Mouse (Mus musculus): ENCODE data around the gene Olfr1423. TPM values are rescaled to one million over a fixed set of nuclear protein-coding genes. Genes with fewer than 3 reads are reported as not detected.

Olfr1423 gene
- total and polyA plus RNA-seq, 2 experiments from 2014 or later, result not detected

- H3K9me3 ChIP-seq (ENCODE audit: low read length), result no peaks in the 10 kb centered on the region
- WGBS, result 2% methylated on average over 24 of the region's 24 CpGs
- no peaks in the 10 kb centered on the region for H3K27me3 ChIP-seq (ENCODE audit: insufficient read depth, low read length)
- no peaks in the 10 kb centered on the region for H3K36me3 ChIP-seq (ENCODE audit: insufficient read depth, low read length)
- DNase-seq (ENCODE audit: low spot score) (peak; percentile 86), ATAC-seq (ENCODE audit: low FRiP score) (no peak)
- peak overlapping the region; percentile 82 for H3K27ac ChIP-seq (ENCODE audit: low read depth, low read length)
- 0 out of 2 replicates have a peak, but pooled peaks cover 1% of the 10 kb centered on the region for H3K4me1 ChIP-seq (ENCODE audit: insufficient read depth, low read length)
- H3K4me2 ChIP-seq (ENCODE audit: low read depth, low read length, poor library complexity, severe bottlenecking), result peak overlapping the region; percentile 68
- no peak for TF ChIP-seq CTCF (IDR thresholded peaks at IDR 0.05)
- H3K4me3 ChIP-seq (ENCODE audit: low read depth, low read length), result peak overlapping the region; percentile 59
- H3K9ac ChIP-seq (replicated peaks; ENCODE audit: low read length, poor library complexity, severe bottlenecking), result peak overlapping the region; percentile 71
Measured at GRCm38 (mm10) chr19:12009501-12010280, 31.4 kb downstream of the Olfr1423 start.

DNA sequence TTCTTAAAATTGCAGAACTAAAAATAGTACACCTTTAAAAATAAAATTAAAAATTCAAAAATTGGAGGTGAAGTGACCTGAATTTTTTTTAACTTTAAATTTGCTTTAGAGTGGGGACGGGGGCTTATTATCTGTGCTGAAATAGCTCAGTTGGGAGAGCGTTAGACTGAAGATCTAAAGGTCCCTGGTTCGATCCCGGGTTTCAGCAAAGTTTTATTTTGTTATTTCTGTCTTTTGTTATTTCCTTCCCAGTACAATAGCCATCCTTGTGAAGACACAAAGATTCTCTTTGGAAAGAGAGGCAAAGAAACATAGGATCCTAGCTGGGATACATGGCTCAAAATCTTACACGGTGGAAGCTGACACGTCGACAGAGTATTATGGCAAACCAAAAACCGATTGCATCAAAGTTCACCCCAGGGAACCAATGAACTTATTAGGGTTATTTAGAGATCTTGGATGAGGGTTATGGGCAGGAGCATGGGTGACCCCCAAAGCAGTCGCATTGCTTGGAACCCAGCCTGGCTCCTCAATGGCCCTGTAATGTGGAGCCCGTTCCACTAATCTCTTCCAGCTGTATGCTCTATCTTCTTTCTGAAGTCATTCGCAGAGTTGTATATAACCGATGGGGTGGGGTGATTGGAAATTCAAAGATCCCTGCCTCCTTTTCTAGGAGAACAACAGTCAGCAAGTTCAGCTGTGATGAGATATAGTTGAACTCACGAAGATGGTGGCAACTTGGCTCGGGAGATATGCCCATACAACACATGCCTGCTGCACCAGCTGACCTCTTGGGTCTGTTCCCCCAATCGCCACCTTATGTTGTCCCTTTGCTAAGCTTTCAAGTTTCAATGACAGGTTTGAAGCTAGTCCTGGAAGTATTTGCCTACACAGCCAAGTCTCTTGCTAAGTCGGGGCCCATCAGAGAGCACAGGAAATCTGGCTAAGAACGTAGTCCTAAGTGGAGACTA is 32.4 kb downstream of the Olfr1423 start:
- Histone ChIP-seq H3K4me1 (ENCODE audit: insufficient read depth, low read length) (0 out of 2 replicates have a peak, but pooled peaks cover 6% of the 10 kb centered on the region), H3K27ac (ENCODE audit: low read depth, low read length) (0 out of 2 replicates have a peak overlapping the region, but pooled peaks have one; percentile 26), H3K27me3 (ENCODE audit: insufficient read depth, low read length) (no peaks in the 10 kb centered on the region), H3K4me3 (ENCODE audit: low read depth, low read length) (no peak overlapping the region), H3K9me3 (ENCODE audit: low read length) (no peaks in the 10 kb centered on the region), H3K9ac (replicated peaks; ENCODE audit: low read length, poor library complexity, severe bottlenecking) (no peak overlapping the region), H3K36me3 (ENCODE audit: insufficient read depth, low read length) (no peaks in the 10 kb centered on the region), H3K4me2 (ENCODE audit: low read depth, low read length, poor library complexity, severe bottlenecking) (peak overlapping the region; percentile 21)
- DNase-seq (ENCODE audit: low spot score), result no peak
- 27% methylated on average over 17 of the region's 17 CpGs for WGBS
- no peak for ATAC-seq (ENCODE audit: low FRiP score)
- no peak for TF ChIP-seq CTCF (IDR thresholded peaks at IDR 0.05)

GRCm38 (mm10) chr19:12007105-12007931 is 33.8 kb downstream of the Olfr1423 start:
- 13% methylated on average over 17 of the region's 17 CpGs for WGBS
- no peaks in the 10 kb centered on the region for H3K9me3 ChIP-seq (ENCODE audit: low read length)
- H3K4me1 ChIP-seq (ENCODE audit: insufficient read depth, low read length), result 0 out of 2 replicates have a peak, but pooled peaks cover 6% of the 10 kb centered on the region
- DNase-seq (ENCODE audit: low spot score), result peak; percentile 48
- H3K27ac ChIP-seq (ENCODE audit: low read depth, low read length), result peak overlapping the region; percentile 68; the same call in 1 of the 2 replicates
- no peaks in the 10 kb centered on the region for H3K36me3 ChIP-seq (ENCODE audit: insufficient read depth, low read length)
- no peak for ATAC-seq (ENCODE audit: low FRiP score)
- H3K9ac ChIP-seq (replicated peaks; ENCODE audit: low read length, poor library complexity, severe bottlenecking), result no peak overlapping the region
- H3K4me3 ChIP-seq (ENCODE audit: low read depth, low read length), result peak overlapping the region; percentile 60
- TF ChIP-seq CTCF (IDR thresholded peaks at IDR 0.05), result peak; percentile 71
- H3K4me2 ChIP-seq (ENCODE audit: low read depth, low read length, poor library complexity, severe bottlenecking), result peak overlapping the region; percentile 58
- H3K27me3 ChIP-seq (ENCODE audit: insufficient read depth, low read length), result no peaks in the 10 kb centered on the region

- Histone ChIP-seq H3K4me2 (ENCODE audit: low read depth, low read length, poor library complexity, severe bottlenecking) (peak overlapping the region; percentile 58), H3K27ac (ENCODE audit: low read depth, low read length) (peak overlapping the region; percentile 68), H3K9ac (replicated peaks; ENCODE audit: low read length, poor library complexity, severe bottlenecking) (peak overlapping the region; percentile 42), H3K27me3 (ENCODE audit: insufficient read depth, low read length) (no peaks in the 10 kb centered on the region), H3K9me3 (ENCODE audit: low read length) (no peaks in the 10 kb centered on the region), H3K4me3 (ENCODE audit: low read depth, low read length) (peak overlapping the region; percentile 60), H3K4me1 (ENCODE audit: insufficient read depth, low read length) (0 out of 2 replicates have a peak, but pooled peaks cover 6% of the 10 kb centered on the region), H3K36me3 (ENCODE audit: insufficient read depth, low read length) (no peaks in the 10 kb centered on the region)
- WGBS, result 2% methylated on average over 17 of the region's 17 CpGs
- ATAC-seq (ENCODE audit: low FRiP score), result no peak
- TF ChIP-seq CTCF (IDR thresholded peaks at IDR 0.05), result peak; percentile 54
- peak; percentile 28 for DNase-seq (ENCODE audit: low spot score)
Measured at GRCm38 (mm10) chr19:12006361-12006947, 34.7 kb downstream of the Olfr1423 start.

Data from midbrain, postnatal 0 days (tissue).